Mouse (Mus musculus): Measurements from ENCODE around the gene Vmn1r206.
"Not testable (repeated sequence)": the region's sequence is repeated elsewhere in the genome, so short reads cannot be mapped to it uniquely, and the experiment has no call there.

The Vmn1r206 gene

DNA sequence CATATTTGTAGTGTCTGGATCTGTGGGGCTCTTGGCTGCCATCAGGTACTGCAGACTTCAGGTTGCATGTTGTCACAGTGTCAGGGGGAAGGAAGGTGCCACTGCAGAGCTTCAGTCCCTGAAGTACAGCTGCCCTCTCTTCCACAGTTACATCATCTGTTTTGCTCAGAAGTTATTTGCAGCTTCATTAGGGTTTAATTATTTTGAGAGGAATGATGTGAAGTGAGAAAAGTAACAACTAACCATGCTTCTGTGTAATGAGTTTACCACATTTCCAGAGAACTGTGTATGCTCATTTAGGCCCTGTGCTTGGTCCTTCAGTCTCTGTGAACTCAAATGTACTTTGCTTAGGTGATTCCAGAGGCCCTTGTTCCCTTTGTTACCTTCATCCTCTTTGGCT lies at the start of gene Vmn1r206:
TSS of gene Vmn1r206 (minus strand) at position 101 of the 400 bp plus-strand sequence.
- DNase-seq (ENCODE audit: inconsistent ontology term) = not testable (repeated sequence)

DNA sequence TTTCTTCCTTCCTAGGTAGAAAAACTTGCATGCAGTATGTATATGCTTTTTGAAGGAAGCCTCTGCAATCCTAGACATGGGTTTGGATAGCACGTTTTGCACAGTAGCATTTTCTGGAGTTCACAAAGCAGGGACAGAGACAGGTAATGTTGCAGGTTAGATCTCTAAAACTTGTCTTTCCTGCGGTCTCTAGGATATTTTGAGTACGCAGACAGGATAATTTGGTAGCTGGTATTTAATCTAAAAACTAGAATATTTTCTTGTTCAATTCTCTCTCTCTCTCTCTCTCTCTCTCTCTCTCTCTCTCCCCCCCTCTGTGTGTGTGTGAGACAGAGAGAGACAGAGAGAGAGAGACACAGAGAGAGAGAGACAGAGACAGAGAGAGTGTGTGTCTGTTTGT lies 31.2 kb downstream of the Vmn1r206 start, which contains the start of gene Vmn1r205:
TSS of gene Vmn1r205 (minus strand) at position 101 of the 400 bp plus-strand sequence.
- DNase-seq (ENCODE audit: inconsistent ontology term) = no peak

DNA sequence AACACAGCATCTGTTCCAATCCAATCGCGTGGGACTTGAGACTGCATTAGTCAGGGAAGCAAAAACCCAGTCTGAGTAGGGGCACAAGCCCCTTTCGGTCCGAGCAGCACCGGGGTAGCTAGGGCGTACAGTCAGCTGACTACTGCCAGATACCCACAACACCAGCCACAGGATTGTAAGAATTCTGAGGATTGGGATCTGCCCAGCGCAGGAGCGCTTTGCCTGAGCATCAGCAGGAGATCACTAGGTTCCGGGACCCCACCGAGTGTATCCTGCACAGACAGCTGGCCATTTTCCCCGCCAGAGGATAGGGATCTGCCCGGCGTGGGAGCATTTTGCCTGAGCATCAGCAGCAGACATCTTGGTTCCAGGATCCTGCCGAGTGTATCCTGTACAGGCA lies 40.7 kb downstream of the Vmn1r206 start:
- DNase-seq (ENCODE audit: inconsistent ontology term) = not testable (repeated sequence)

DNA sequence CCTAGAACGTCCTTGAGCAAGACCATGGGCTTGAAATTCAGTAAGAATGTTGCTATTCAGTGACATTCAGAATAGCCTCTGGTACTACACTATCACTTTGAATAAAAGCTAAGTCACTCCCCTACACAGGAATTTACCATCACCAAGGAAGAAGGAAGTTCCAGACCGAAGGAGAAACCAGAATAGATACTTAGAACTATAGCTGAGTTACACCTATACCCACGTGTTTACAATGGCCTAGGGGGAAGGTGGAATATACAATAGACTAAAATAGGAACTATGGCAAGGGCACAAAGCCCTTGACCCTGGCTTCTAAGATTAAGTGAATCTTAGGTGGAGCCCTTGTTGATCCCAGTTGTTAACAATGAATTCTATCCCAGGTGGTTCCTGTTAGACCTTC lies 49.1 kb downstream of the Vmn1r206 start:
- DNase-seq (ENCODE audit: inconsistent ontology term) = not testable (repeated sequence)
